Mouse (Mus musculus): ENCODE results near the gene Tmco5. TPM values are rescaled to one million over a fixed set of nuclear protein-coding genes. Genes with fewer than 3 reads are reported as not detected.

The Tmco5 gene
- polyA plus RNA-seq, 1 experiment: not detected

Other genes with a start within 250 kb of the Tmco5 start
- 7.1 and 12.1 TPM in 2 replicates for gene Spred1, start 242.7 kb downstream of the Tmco5 start, polyA plus RNA-seq (2012; ENCODE audit: insufficient read depth, insufficient read length, missing spikeins)

Data from brown adipose tissue, adult 24 weeks (tissue).